ENCODE assay signal across 12 mouse cellular contexts in genomic region chr7:100916526-100916925, GRCm38 (mm10). TPM values are rescaled to one million over a fixed set of nuclear protein-coding genes. Genes with fewer than 3 reads are reported as not detected.
A peak's percentile ranks its signal among the peaks of the same experiment; 100 is the strongest.
DNase-seq lines count a peak whose midpoint lies in the region; ATAC-seq lines count a peak whose summit lies in the region.
"Had no signal": no experiment of that assay in that cellular context is flagged by ENCODE, and none has a peak within 500 bp of the region (broad histone marks: within the 10 kb centered on the region; RNA-seq: fewer than 3 reads in every experiment).

No protein-coding gene starts in this region.

- DNase-seq in adrenal gland, adult 2 months = peak; percentile 44
- no peak for DNase-seq in adrenal gland, adult 18-20 months (ENCODE audit: low spot score in 2 of 2)
- DNase-seq in heart, postnatal 25 days (ENCODE audit: low spot score) = no peak
- DNase-seq in limb, embryonic 10.5 days (ENCODE audit: low spot score) = no peak
- DNase-seq: adrenal gland, adult 8-10 months; cerebellum, postnatal 14 days; heart, adult 11 months; thymus, postnatal 4 days had no signal

- peaks cover 94% of the 10 kb centered on the region for H3K4me1 ChIP-seq in heart, embryonic 15.5 days (replicated peaks)
- H3K4me1 ChIP-seq in limb, embryonic 13.5 days = peaks cover 84% of the 10 kb centered on the region
- peaks cover 77% of the 10 kb centered on the region for H3K4me1 ChIP-seq in limb, embryonic 10.5 days
- H3K4me1 ChIP-seq in stomach, embryonic 14.5 days (ENCODE audit: control insufficient read depth, insufficient read depth, low read length) = peaks cover 63% of the 10 kb centered on the region
- peaks cover 49% of the 10 kb centered on the region for H3K4me1 ChIP-seq in neural tube, embryonic 15.5 days

- H3K27ac ChIP-seq in heart, embryonic 15.5 days = peak overlapping the region; percentile 49
- no peak overlapping the region for H3K27ac ChIP-seq in limb, embryonic 13.5 days
- no peak overlapping the region for H3K27ac ChIP-seq in limb, embryonic 10.5 days
- H3K27ac ChIP-seq in stomach, embryonic 14.5 days (ENCODE audit: low read length) = peak overlapping the region; percentile 69
- no peak overlapping the region for H3K27ac ChIP-seq in neural tube, embryonic 15.5 days (replicated peaks)

- H3K9me3 ChIP-seq in heart, embryonic 15.5 days (replicated peaks) = no peaks in the 10 kb centered on the region
- H3K9me3 ChIP-seq in limb, embryonic 13.5 days = no peaks in the 10 kb centered on the region
- H3K9me3 ChIP-seq in limb, embryonic 10.5 days (replicated peaks) = no peaks in the 10 kb centered on the region
- no peaks in the 10 kb centered on the region for H3K9me3 ChIP-seq in stomach, embryonic 14.5 days (ENCODE audit: control insufficient read depth, low read depth, low read length)
- H3K9me3 ChIP-seq in neural tube, embryonic 15.5 days (replicated peaks) = no peaks in the 10 kb centered on the region

- no peak for ATAC-seq in heart, embryonic 15.5 days (replicated peaks; ENCODE audit: insufficient number of reproducible peaks, insufficient read depth, low FRiP score, low read depth)
- no peak for ATAC-seq in limb, embryonic 13.5 days (ENCODE audit: low FRiP score, low read depth)
- no peak for ATAC-seq in stomach, embryonic 14.5 days (ENCODE audit: insufficient number of reproducible peaks, insufficient read depth, low FRiP score, low read depth)
- no peak for ATAC-seq in neural tube, embryonic 15.5 days (ENCODE audit: low FRiP score)

- no peak overlapping the region for H3K9ac ChIP-seq in heart, embryonic 15.5 days
- H3K9ac ChIP-seq in limb, embryonic 13.5 days = peak overlapping the region; percentile 19; the same call in 1 of the 2 replicates
- no peak overlapping the region for H3K9ac ChIP-seq in stomach, embryonic 14.5 days (replicated peaks; ENCODE audit: low read depth, low read length)
- no peak overlapping the region for H3K9ac ChIP-seq in neural tube, embryonic 15.5 days (replicated peaks)

- no peaks in the 10 kb centered on the region for H3K27me3 ChIP-seq in heart, embryonic 15.5 days
- no peaks in the 10 kb centered on the region for H3K27me3 ChIP-seq in limb, embryonic 13.5 days
- H3K27me3 ChIP-seq in limb, embryonic 10.5 days (ENCODE audit: low read depth, poor library complexity, severe bottlenecking) = no peaks in the 10 kb centered on the region
- no peaks in the 10 kb centered on the region for H3K27me3 ChIP-seq in stomach, embryonic 14.5 days (ENCODE audit: control insufficient read depth, insufficient read depth, low read length)
- H3K27me3 ChIP-seq in neural tube, embryonic 15.5 days (replicated peaks) = no peaks in the 10 kb centered on the region

- no peak overlapping the region for H3K4me3 ChIP-seq in heart, embryonic 15.5 days
- H3K4me3 ChIP-seq in limb, embryonic 13.5 days = no peak overlapping the region
- H3K4me3 ChIP-seq in limb, embryonic 10.5 days = no peak overlapping the region
- H3K4me3 ChIP-seq in stomach, embryonic 14.5 days (ENCODE audit: low read depth, low read length) = no peak overlapping the region
- no peak overlapping the region for H3K4me3 ChIP-seq in neural tube, embryonic 15.5 days (replicated peaks)

- H3K4me2 ChIP-seq in heart, embryonic 15.5 days = no peak overlapping the region
- no peak overlapping the region for H3K4me2 ChIP-seq in limb, embryonic 13.5 days (replicated peaks)
- H3K4me2 ChIP-seq in stomach, embryonic 14.5 days (replicated peaks; ENCODE audit: low read depth, low read length) = no peak overlapping the region
- H3K4me2 ChIP-seq in neural tube, embryonic 15.5 days = no peak overlapping the region

- H3K36me3 ChIP-seq in heart, embryonic 15.5 days = no peaks in the 10 kb centered on the region
- peaks cover 63% of the 10 kb centered on the region for H3K36me3 ChIP-seq in limb, embryonic 13.5 days
- peaks cover 79% of the 10 kb centered on the region for H3K36me3 ChIP-seq in limb, embryonic 10.5 days
- peaks cover 25% of the 10 kb centered on the region; the same call in 1 of the 2 replicates for H3K36me3 ChIP-seq in stomach, embryonic 14.5 days (ENCODE audit: control insufficient read depth, insufficient read depth, low read length)
- no peaks in the 10 kb centered on the region for H3K36me3 ChIP-seq in neural tube, embryonic 15.5 days

- 39% methylated on average over 6 of the region's 6 CpGs for WGBS in heart, embryonic 15.5 days
- WGBS in limb, embryonic 13.5 days = 71% methylated on average over 6 of the region's 6 CpGs
- 86% methylated on average over 6 of the region's 6 CpGs for WGBS in limb, embryonic 10.5 days
- WGBS in stomach, embryonic 14.5 days = 66% methylated on average over 6 of the region's 6 CpGs
- WGBS in neural tube, embryonic 15.5 days = 84% methylated on average over 6 of the region's 6 CpGs

- intact Hi-C loops in heart, postnatal 25 days (cut with DNase I) = no loop called here

RNA-seq across cellular contexts. Expression of gene Arhgef17, which starts 15.4 kb away (rescaled TPM):
- 10 to 100 TPM; 76.4 to 81.7 TPM for total RNA-seq in adrenal gland, adult 2 months (2021)
- polyA plus RNA-seq in adrenal gland, adult 2 months (2012; rRNA removed) = 99.6 and 118 TPM in 2 replicates
- 10 to 100 TPM; 50.4 to 79.5 TPM for total RNA-seq in adrenal gland, adult 18-20 months (2021)
- polyA plus RNA-seq in heart, embryonic 15.5 days (2015; fragmentation: Nextera tagmentation; extraction: Ambion mirVana) = 4.1 and 6.6 TPM in 2 replicates
- total RNA-seq in heart, postnatal 25 days (2021) = 10 to 100 TPM; 24.0 to 28.8 TPM
- 7.9 and 8.0 TPM in 2 replicates for polyA plus RNA-seq in limb, embryonic 13.5 days (2015; fragmentation: Nextera tagmentation; extraction: Ambion mirVana)
- 9.6 and 11.0 TPM in 2 replicates for polyA plus RNA-seq in limb, embryonic 10.5 days (2016; fragmentation: Nextera tagmentation; extraction: Ambion mirVana)
- 13.7 and 14.1 TPM in 2 replicates for polyA plus RNA-seq in stomach, embryonic 14.5 days (2014; fragmentation: Nextera tagmentation; extraction: Ambion mirVana)
- polyA plus RNA-seq in neural tube, embryonic 15.5 days (2015; fragmentation: Nextera tagmentation; extraction: Ambion mirVana) = 12.2 and 12.9 TPM in 2 replicates

RNA-seq across cellular contexts. Expression of gene Relt, which starts 53.3 kb away (rescaled TPM):
- 1 to 10 TPM; 1.3 to 2.5 TPM for total RNA-seq in adrenal gland, adult 2 months (2021)
- polyA plus RNA-seq in adrenal gland, adult 2 months (2012; rRNA removed) = 4.5 and 4.6 TPM in 2 replicates
- total RNA-seq in adrenal gland, adult 18-20 months (2021) = 1 to 10 TPM; 2.1 to 3.5 TPM
- 2.5 and 4.9 TPM in 2 replicates for polyA plus RNA-seq in heart, embryonic 15.5 days (2015; fragmentation: Nextera tagmentation; extraction: Ambion mirVana)
- total RNA-seq in heart, postnatal 25 days (2021) = 1 to 10 TPM; 2.4 to 3.0 TPM
- polyA plus RNA-seq in limb, embryonic 13.5 days (2015; fragmentation: Nextera tagmentation; extraction: Ambion mirVana) = 3.6 and 4.3 TPM in 2 replicates
- polyA plus RNA-seq in limb, embryonic 10.5 days (2016; fragmentation: Nextera tagmentation; extraction: Ambion mirVana) = 5.9 and 7.9 TPM in 2 replicates
- 2.5 and 3.1 TPM in 2 replicates for polyA plus RNA-seq in stomach, embryonic 14.5 days (2014; fragmentation: Nextera tagmentation; extraction: Ambion mirVana)
- polyA plus RNA-seq in neural tube, embryonic 15.5 days (2015; fragmentation: Nextera tagmentation; extraction: Ambion mirVana) = 5.9 and 6.3 TPM in 2 replicates

RNA-seq across cellular contexts. Expression of gene P2ry6, which starts 57.9 kb away (rescaled TPM):
- total RNA-seq in adrenal gland, adult 2 months (2021) = 10 to 100 TPM in 1 of 2 experiments, 1 to 10 TPM in 1; 5.3 to 12.6 TPM
- polyA plus RNA-seq in adrenal gland, adult 2 months (2012; rRNA removed) = 32.3 and 34.3 TPM in 2 replicates
- 1 to 10 TPM; 3.1 to 5.4 TPM for total RNA-seq in adrenal gland, adult 18-20 months (2021)
- polyA plus RNA-seq in heart, embryonic 15.5 days (2015; fragmentation: Nextera tagmentation; extraction: Ambion mirVana) = 3.8 and 6.8 TPM in 2 replicates
- 1 to 10 TPM; 4.4 TPM for total RNA-seq in heart, postnatal 25 days (2021)
- 4.7 and 5.6 TPM in 2 replicates for polyA plus RNA-seq in limb, embryonic 13.5 days (2015; fragmentation: Nextera tagmentation; extraction: Ambion mirVana)
- polyA plus RNA-seq in limb, embryonic 10.5 days (2016; fragmentation: Nextera tagmentation; extraction: Ambion mirVana) = 1.1 and 1.6 TPM in 2 replicates
- polyA plus RNA-seq in stomach, embryonic 14.5 days (2014; fragmentation: Nextera tagmentation; extraction: Ambion mirVana) = 7.3 and 7.8 TPM in 2 replicates
- 4.1 and 4.6 TPM in 2 replicates for polyA plus RNA-seq in neural tube, embryonic 15.5 days (2015; fragmentation: Nextera tagmentation; extraction: Ambion mirVana)

Comparison
In these comparisons a context has a peak if more than half of its experiments do, and no peak if none do; other contexts are left out.
1. H3K27ac ChIP-seq: peak in heart, embryonic 15.5 days (single experiment) and stomach, embryonic 14.5 days (single experiment); none in limb, embryonic 13.5 days (single experiment), limb, embryonic 10.5 days (single experiment) and neural tube, embryonic 15.5 days (single experiment).